Mouse (Mus musculus): ENCODE measurements around the gene Ephb1. TPM values are rescaled to one million over a fixed set of nuclear protein-coding genes. Genes with fewer than 3 reads are reported as not detected.

Ephb1 gene
- 10 to 100 TPM; 25.8 to 26.6 TPM for total RNA-seq (2021)

DNA sequence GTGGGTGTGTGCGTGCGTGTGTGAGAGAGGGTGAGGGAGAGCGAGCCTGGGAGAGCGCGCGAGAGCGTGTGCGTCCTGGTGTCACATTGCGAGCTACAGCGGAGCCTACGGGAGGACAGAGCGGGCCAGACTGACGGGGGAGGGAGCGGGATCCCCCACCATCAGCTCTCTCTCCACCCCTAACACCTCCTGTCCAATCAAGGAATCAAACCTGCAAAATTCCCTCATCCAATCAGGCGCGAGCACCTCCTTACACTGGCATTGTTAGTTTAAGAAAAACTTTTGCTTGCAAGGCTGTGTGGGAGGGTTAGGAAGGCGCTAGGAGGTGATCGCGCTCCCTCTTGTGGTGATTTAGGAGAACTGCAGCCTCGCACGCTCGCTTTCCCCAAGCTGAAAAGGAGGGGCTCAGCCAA lies at the start of gene Ephb1:
Gene Ephb1 (minus strand): TSS at position 133 of the 413 bp plus-strand sequence.
- peak; percentile 86 to 87 for DNase-seq

DNA sequence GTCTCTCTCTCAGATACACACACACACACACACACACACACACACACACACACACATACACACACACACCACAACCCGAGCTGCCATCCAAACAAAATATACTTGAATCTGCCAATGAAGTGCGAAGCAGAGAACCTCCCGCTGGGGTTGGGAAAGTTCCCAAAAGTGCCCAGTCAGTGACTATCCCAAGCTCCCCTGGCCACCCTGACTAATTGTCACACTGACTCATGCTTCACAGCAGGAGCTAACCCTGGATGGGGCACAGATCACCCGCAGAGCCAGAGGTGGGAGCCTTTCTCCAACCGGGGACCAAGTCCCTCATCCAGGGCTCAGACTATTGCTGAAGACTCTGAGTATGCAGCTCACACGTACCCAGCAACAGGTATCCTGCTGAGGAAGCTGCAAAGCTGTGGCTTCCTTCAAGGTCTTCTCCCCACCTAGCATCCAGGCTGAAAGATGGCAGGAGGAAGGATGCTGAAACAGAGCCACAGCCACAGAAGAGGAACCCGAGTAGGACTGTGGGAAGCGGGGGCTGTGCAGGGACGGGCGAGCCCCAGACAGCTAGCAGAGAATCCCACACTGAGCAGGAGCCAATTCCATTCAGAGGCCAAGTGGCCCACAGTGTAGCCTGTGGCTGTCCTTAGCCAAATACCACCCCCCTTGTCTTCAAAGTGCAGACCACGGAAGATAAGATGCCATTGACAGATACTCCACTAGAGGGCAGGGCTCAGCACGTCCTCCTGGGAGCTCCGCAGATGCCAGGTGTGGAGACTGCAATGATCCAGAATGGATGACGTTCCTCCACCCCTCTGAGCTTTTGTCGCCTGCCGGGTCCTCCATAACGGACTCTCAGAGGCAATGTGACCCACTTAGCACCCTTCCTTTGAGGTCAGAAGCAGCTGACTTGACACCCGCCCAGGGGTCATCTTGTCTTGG lies 48.9 kb upstream of the Ephb1 start:
- peak; percentile 49 to 66 for DNase-seq

DNA sequence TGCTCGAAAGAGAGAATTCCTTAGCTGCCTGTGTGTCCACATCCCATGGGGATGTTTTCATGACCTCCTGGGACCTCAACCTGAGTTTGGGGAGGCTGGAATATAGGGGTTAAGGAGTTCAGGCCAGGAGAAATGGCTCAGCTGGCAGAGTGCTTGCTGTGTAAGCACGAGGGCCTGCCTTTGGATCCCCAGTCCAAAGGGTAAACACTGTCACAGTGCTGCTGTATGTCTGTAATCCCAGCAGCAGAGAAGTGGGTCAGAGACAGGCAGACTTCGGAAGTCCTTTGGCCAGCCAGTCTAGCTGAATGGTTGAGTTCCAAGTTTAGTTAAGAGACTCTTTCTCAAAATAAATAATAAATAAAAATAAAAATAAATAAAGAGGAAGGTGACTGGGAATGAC lies 48.2 kb upstream of the Ephb1 start:
- no peak for DNase-seq

DNA sequence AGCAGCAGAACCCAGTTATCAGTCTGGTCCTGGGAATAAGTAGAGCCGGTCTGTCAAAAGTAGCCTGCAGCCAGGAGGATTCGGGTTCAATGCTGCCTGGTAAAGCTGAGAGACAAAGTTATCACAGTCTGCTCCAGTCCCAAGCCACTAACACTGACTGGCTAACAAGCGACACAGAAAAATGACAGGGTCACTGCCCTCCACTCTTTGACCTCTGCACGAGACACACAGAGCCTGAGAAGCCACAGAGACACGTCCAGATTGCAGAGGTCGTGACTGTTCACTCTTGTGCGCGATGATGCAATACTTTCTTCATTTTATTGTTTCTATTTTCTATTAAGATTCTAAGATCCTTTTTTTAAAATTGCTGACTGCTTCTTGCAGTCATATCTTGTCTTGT lies 33.8 kb upstream of the Ephb1 start:
- DNase-seq = no peak

DNA sequence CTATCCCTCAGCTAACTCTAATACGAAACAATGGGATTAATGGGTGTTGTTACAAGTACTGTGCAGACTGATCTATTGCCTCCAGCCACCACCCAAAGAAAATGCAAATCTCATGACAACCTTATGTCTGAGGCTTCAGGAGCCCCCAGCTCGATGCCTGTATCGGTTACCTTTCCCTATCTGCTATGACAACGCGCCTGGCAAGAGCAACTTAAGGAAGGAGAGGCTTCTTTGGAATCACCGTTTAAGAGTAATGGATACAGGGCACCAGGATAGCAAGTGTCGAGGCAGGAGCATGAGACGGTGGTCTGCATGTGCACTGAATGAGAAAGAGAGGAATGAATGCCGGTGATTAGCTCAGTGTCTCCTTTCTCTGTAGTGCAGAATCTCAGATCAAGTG lies 32.3 kb upstream of the Ephb1 start:
- no peak for DNase-seq

DNA sequence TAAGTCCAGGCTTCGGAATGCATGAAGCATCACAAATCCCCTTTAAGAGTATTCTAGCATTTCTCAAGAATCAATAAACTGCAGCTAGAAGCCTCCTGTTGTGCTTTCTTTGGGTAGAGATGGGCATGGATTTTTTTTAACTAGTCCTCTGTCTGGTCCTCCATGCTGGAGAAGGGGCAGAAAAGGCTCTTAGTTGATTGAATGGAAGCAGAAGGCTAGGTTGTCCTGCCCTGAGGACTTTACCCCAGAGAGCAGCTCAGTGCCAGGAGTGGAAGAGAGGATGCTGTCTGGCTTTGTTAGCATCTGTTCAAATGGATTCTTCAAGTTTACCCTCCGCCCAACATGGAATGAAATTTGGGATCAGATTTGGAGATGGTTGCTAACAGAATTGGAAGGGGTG lies 25.7 kb upstream of the Ephb1 start:
- no peak for DNase-seq

DNA sequence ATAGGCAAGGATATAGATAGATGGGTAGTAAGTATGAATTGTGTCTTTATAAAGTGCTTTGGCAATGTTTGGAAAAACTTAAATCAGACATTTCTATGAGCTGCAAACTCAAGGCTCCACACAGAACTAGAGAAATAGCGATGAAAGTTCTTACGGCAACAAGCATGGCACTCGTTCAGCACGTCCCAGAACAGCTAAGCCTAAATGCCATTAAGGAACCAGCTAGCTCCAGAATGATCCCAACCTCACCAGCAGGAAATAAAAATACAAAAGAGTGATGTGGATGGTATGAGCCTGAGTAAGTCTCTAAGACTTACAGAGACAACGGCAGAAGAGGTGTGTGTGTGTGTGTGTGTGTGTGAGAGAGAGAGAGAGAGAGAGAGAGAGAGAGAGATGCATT lies 20.2 kb upstream of the Ephb1 start:
- no peak for DNase-seq

DNA sequence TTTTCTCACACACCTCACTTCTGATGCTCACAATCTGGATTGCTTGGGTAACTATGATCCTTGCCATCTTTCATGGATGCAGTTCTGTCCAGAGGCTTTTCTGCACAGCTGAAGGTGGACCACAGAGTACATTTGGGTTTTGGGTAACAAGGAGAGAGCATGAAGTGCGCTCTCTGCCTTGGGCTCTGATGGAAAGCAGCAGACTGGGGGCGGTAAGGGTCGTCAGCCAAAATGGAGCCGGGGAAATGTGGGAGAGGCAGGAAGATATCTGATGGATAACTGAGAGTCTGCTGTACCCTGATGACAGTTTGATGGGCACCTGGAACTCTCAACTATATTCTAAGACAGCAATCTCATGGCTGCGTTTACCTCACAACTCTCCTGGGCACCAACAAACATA lies 19.4 kb upstream of the Ephb1 start:
- DNase-seq = no peak

DNA sequence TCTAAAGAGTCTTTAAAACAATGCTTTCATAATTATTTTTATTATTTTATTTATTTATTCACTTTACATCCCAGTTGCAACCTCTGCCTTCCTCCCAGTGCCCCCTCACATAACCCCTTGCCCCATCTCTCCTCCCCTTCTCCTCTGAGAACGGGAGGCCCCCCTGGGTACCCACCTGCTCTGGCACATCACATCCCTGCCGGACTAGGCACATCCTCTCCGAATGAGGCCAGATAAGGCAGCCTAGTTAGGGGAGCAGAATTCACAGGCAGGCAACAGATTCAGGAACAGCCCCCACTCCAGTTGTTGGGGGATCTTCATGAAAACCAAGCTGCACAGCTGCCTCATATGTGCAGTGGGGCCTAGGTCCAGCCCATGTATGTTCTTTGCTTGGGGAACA lies 17.4 kb upstream of the Ephb1 start:
- no peak for DNase-seq

DNA sequence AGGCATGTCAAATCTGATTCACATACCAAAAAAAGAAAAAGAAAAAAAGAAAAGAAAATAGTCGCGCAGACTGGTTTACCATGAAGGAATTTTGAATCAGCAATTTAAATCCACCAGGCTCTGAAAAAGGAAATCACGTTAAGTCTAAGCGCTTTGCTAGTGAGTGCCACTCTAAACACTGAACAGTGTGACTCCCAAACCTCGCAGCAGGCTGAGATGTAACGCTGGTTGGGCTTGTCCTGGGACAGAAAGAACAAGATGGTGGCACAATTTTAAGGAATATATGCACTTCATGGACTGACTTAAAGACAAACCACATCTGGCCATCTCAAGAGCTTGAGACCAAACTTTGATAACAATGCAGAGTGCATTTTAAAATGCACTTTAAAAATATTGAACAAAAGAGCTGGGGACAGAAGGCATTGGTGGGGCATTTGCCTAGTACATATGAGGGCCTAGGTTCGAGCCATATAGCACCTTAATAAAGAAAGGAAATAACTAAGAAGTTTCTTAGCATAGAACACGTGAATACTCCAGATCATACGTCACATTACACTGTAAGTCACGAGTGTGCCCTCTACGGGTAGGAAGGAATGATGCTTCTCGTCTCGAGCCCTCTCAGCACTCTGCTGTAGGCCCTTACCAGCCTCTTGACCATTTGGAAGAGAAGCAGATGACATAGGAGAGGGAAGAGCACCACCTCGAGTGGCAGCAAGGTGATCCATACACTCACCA lies 16.7 kb upstream of the Ephb1 start:
- DNase-seq = no peak

DNA sequence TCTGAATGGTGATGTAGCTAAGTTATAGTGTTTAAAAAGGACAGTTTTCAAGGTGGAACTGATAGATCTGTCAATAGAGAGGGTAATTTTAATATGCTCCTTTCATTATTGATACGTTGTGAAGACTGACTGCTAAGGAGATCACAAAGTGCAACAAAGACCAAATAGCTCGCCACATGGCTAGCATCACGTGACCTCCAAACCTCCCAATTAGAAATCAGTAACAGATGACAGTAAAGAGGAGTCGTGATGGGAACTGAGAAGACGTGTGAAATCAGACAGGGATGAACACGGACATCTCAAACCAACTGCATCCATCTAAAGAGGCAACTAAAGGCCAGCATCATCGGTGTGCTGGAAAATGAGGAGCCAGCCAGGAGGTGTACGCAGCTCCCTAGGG lies 15.6 kb upstream of the Ephb1 start:
- no peak for DNase-seq

DNA sequence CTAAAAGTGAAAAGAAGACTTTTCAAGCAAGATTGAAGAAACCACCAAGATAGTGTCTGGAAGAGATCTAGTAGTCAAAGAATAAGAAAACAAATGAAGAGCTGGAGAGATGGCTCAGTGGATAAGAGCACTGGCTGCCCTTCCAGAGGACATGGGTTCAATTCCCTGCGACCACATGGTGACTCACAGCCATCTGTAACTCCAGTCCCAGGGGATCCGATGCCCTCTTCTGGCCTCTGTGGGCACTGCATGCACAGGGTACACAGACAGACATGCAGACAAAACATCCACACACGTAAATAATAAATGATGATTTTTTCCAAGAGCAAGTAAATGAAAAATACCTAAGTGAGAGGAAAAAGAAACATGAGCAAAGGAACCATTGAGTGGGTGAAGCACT lies 14.6 kb upstream of the Ephb1 start:
- DNase-seq = no peak

DNA sequence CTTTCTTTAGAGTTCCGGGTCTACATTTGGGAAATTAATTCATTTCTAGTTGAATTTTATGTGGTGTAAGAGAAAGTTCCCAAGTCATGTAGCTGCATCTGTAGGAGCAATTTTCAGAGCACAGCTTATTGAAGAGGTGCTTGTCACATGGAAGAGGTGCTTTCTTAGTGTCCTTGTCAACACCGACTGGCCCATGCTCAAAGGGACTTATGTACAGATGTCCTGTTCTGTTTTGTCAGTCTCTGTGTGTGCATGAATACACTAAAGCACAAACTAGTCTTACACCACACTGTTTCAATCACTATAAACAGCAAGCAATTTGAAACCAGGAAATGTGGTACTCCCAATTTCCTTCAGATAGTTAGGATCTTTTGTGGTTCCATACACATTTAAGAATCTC lies 13.3 kb upstream of the Ephb1 start:
- no peak for DNase-seq

DNA sequence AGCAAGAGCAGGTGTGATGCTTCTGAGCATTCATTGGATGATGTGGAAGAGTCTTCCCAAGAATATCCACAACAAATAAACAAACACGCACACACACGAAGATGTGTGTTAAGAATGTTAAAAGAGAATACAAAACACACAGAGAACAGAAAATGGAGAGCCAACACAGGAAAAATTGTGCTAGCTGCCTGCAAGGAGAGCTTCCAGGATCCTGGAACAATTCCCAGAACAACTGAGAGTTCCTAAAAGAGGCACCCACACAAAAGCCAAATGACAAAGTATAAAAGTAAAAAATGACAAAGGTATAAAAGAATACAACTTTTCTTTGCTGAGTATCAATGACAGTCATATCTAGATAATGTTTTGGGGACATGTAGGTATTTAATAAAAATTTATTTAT lies 11.0 kb upstream of the Ephb1 start:
- DNase-seq = no peak

DNA sequence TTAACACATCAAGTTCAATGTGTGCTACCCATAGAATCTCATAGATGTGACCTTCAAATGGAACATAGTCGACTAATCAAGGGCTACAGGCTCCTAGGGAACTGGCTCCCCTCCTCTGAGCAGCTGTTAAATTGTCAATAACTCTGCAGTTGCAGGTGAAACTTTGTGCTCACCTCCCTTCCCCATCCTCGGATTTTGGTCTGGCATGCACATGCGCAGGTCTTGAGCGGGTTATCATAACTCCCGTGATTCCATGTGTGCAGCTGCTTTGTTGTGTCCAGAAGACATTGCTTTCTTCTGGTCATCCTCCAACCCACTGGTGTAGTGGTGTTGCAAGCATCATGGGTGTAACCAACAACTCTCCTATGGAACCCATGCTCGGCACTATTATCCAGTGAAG lies 4.8 kb upstream of the Ephb1 start:
- DNase-seq = no peak

DNA sequence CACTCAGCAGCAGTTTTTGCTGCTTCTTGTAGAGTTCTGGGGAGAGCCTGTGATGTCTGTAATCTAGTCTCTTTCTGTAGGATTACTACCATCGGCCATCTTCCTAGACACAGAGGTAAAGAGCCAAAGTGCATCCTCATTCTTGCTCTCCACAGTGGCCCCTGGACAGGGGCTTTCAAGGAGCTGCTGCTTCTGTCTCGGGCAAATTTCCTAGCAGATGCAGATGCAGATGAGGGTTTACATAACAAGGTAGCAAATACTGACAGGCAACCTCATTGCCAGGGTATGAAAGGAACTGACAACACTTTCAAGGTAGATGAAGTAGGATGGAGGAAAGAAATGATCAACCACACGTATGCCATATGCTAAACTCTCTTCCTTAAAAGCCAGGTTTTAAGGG lies 4.2 kb upstream of the Ephb1 start:
- no peak for DNase-seq

DNA sequence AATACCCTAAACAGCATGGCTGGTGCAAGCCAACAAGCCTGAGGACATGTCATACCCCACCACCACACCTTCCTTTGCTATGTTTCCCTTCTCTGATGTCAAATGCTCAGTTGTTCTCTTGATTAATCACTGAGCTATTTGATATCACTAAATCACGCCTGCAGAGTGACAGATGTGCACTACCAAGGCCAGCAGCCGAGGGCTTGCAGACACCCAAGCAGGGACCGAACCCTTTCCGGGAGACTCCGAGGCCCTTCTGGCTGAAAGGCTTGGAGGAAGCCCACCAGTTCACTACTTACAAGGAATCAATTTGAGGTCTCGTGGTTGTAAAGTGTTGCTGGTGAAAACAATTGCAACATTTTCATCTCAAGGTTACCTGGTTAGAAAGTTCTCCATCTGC lies 3.5 kb upstream of the Ephb1 start:
- no peak for DNase-seq

DNA sequence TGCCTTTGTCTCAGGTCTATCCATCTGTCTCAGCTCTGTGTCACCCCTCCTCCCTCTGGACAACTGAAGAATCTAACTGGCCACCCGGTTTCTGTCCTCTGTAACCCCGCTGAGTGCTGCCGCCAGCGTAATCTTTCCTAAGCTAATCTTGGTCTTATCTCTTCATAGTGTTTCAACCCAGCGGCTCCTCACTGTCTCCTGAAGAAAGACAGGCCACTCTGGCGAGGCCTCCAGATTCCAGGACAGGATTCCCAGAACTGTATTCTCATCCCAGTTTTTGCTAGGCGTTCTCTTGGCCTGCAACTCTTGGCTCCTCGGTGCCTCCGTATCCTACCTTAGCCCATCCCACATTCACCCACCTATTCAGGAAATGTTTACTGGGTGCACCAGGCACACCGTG lies 2.0 kb upstream of the Ephb1 start:
- DNase-seq = no peak

DNA sequence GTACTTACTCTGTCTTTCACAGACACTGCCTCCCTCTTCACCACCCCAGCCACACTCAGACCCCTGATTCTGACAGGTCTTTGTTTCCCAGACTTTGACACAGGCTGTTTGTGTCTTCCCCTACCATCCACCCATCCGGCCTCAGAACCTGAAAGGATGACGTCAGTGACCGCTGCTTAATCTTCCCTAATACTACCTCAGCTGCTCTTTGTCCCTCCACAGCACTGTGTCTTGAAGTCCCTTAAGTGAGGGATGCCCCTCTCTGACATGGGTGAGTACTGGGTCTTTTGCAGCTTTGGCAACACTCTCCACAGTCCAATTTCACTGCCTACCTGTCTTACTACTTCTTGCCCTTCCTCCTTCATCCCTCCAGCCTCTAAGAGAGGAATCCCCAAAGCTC lies 1.2 kb upstream of the Ephb1 start:
- DNase-seq = no peak

DNA sequence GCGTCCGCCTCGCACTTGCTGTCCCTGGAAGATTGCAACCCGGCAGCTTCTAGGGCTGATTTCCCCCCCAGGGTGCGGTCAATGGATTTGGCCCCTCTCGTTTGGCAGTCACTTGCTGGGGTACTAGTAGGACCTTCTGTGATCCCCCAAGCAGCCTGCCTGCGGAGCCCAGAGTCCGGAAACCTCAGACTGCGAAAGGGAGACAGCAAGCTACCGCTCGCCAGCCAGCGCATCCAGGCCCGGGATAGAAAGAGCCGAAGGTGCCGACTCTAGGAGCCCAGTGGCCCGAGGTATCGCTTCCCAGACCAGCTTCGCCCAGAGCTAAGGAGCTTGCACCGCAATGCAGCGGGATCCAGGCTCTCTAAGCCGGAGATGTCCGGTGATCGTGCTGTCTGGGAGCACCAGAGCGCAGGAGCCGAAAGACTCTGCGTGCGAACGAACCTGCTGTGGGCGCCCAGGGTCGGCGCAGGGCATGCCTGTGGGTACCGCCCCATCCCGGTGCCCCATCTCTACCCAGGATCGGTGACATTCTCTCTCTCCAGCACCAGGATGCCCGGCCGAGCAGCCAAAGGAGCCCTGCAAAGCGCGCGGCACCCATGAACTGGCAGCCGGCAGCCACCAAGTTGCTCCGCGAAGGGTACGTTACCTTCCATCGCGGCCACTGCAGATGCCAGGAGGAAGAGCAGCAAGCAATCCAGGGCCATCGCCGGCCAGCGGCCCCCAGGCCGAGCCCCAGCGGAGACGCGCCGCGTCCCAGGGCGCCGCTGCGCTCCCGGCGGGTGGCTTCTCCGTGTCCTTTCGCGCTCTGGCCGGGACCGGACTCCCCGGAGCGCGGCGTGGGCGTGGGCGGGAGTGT lies 629 bp downstream of the Ephb1 start:
- peak; percentile 42 to 45 for DNase-seq

DNA sequence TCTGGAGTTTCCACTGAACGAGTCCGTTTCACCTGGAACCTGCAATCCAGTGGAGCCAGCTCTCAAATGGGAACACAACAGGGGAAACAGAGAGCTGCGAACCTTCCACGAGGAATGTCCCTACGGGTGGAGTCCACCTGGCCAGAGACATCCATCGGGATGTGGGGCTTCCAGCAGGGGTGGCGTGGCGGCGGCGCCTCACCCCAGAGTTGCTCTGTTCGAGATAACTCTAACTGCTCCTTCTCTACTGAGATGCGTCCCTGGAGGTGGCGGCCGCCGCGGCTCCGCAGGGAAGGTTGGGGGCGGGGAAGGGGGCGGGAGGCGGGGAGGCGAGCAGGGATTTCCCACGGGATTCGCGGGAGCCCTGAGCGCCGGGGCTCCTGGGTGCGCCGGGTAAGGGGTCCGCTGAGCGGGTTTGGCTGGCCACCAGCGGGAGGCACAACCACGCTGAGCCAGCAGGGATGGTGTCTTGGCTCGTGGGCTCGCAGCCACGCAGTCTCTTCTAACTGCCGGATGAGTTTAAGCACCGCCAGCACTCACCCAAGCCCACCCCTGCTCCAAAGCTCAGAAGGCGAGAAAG lies 1.3 kb downstream of the Ephb1 start:
- peak in 1 of 2 experiments; percentile 19 for DNase-seq
